Mouse (Mus musculus) thymus, adult 2 months (tissue): ENCODE data around the gene Lamtor2.

Experiments
- CTCF ChIP-seq: fragments of 200-500 bp; IDR thresholded peaks from 2 replicates; pipeline ENCODE4 v1.5.1; 2012; ENCODE audit warnings: mild to moderate bottlenecking, control low read depth, low read length, moderate library complexity, borderline replicate concordance; ENCODE audit not compliant: control insufficient read depth, poor library complexity, insufficient read depth; ENCODE audit errors: extremely low read depth
- POLR2A ChIP-seq: fragments of 200-500 bp; IDR thresholded peaks from 2 replicates; pipeline ENCODE4 v1.6.1; 2012; ENCODE audit warnings: mild to moderate bottlenecking, low read length, control low read depth, moderate library complexity; ENCODE audit not compliant: control insufficient read depth, poor library complexity, insufficient read depth; ENCODE audit errors: extremely low read depth

DNA sequence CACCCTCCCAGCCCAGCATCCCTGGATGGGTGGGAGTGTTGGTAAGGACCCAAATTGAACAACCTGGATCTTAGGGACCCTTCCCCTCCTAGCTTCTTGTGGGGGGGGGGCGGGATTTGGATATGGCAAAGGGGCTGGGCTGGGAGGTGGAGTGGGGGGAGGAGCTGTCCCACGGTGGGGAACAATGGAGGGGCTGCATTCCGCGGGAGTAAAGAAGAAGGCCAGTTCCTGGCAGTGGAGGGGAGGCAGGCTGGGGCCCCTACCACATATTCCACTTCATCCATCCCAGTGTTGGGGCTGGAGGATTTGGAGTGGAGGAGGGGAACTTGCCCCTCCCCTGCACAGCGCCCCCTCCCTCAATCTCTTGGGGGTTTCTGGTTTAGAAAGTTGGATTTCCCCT, 19.2 kb downstream of the Lamtor2 start:
- no peak for TF ChIP-seq POLR2A
- no peak for TF ChIP-seq CTCF
